Mouse (Mus musculus): ENCODE measurements around the gene Kdelc1. TPM values are rescaled to one million over a fixed set of nuclear protein-coding genes. Genes with fewer than 3 reads are reported as not detected.

Gene Kdelc1
- polyA plus RNA-seq, 1 experiment from 2014 or later = 9.3 TPM

GRCm38 (mm10) chr1:44122256-44122655, 3.6 kb upstream of the Kdelc1 start:
- no peaks in the 10 kb centered on the region for H3K9me3 ChIP-seq (ENCODE audit: low read length)
- ATAC-seq = no peak
- H3K4me2 ChIP-seq (ENCODE audit: low read depth, low read length) = no peak overlapping the region
- H3K4me3 ChIP-seq (ENCODE audit: low read depth, low read length) = no peak overlapping the region
- no peak for TF ChIP-seq EP300 (IDR thresholded peaks at IDR 0.05; ENCODE audit: low read depth)
- no peak for TF ChIP-seq CTCF (IDR thresholded peaks at IDR 0.05; ENCODE audit: low read depth)
- WGBS (ENCODE audit: insufficient replicate concordance) = 36% methylated on average over 3 of the region's 3 CpGs
- peaks cover 3% of the 10 kb centered on the region; the same call in 1 of the 2 replicates for H3K36me3 ChIP-seq (replicated peaks; ENCODE audit: insufficient read depth, low read length)
- no peak for DNase-seq
- H3K9ac ChIP-seq (replicated peaks) = no peak overlapping the region
- no peak overlapping the region for H3K27ac ChIP-seq (ENCODE audit: low read depth)
- H3K27me3 ChIP-seq (ENCODE audit: insufficient read depth, low read length) = no peaks in the 10 kb centered on the region
- H3K4me1 ChIP-seq (ENCODE audit: insufficient read depth) = peaks cover 6% of the 10 kb centered on the region; the same call in 1 of the 2 replicates

- no peaks in the 10 kb centered on the region for H3K27me3 ChIP-seq (ENCODE audit: insufficient read depth, low read length)
- peak overlapping the region; percentile 69 for H3K9ac ChIP-seq (replicated peaks)
- TF ChIP-seq EP300 (IDR thresholded peaks at IDR 0.05; ENCODE audit: low read depth) (no peak), CTCF (IDR thresholded peaks at IDR 0.05; ENCODE audit: low read depth) (no peak)
- ATAC-seq (no peak), DNase-seq (no peak)
- 16% methylated on average over 6 of the region's 6 CpGs for WGBS (ENCODE audit: insufficient replicate concordance)
- H3K9me3 ChIP-seq (ENCODE audit: low read length) = no peaks in the 10 kb centered on the region
- H3K4me2 ChIP-seq (ENCODE audit: low read depth, low read length) = peak overlapping the region; percentile 81
- peaks cover 6% of the 10 kb centered on the region; the same call in 1 of the 2 replicates for H3K4me1 ChIP-seq (ENCODE audit: insufficient read depth)
- H3K4me3 ChIP-seq (ENCODE audit: low read depth, low read length) = peak overlapping the region; percentile 61
- H3K36me3 ChIP-seq (replicated peaks; ENCODE audit: insufficient read depth, low read length) = peaks cover 2% of the 10 kb centered on the region; the same call in 1 of the 2 replicates
- peak overlapping the region; percentile 73 for H3K27ac ChIP-seq (ENCODE audit: low read depth)
Measured at GRCm38 (mm10) chr1:44120074-44120406, 1.4 kb upstream of the Kdelc1 start.

GRCm38 (mm10) chr1:44119201-44120073, 829 bp upstream of the Kdelc1 start:
- WGBS (ENCODE audit: insufficient replicate concordance) = under 1% methylated on average over 42 of the region's 43 CpGs
- H3K9ac ChIP-seq (replicated peaks) = peak overlapping the region; percentile 69
- no peaks in the 10 kb centered on the region for H3K9me3 ChIP-seq (ENCODE audit: low read length)
- DNase-seq (peak; percentile 82), ATAC-seq (peak; percentile 85)
- peak overlapping the region; percentile 61 for H3K4me3 ChIP-seq (ENCODE audit: low read depth, low read length)
- peak overlapping the region; percentile 73 for H3K27ac ChIP-seq (ENCODE audit: low read depth)
- peaks cover 2% of the 10 kb centered on the region; the same call in 1 of the 2 replicates for H3K36me3 ChIP-seq (replicated peaks; ENCODE audit: insufficient read depth, low read length)
- H3K4me1 ChIP-seq (ENCODE audit: insufficient read depth) = peaks cover 6% of the 10 kb centered on the region; the same call in 1 of the 2 replicates
- H3K4me2 ChIP-seq (ENCODE audit: low read depth, low read length) = peak overlapping the region; percentile 81
- TF ChIP-seq EP300 (IDR thresholded peaks at IDR 0.05; ENCODE audit: low read depth) (no peak), CTCF (IDR thresholded peaks at IDR 0.05; ENCODE audit: low read depth) (peak; percentile 73)
- H3K27me3 ChIP-seq (ENCODE audit: insufficient read depth, low read length) = no peaks in the 10 kb centered on the region

DNA sequence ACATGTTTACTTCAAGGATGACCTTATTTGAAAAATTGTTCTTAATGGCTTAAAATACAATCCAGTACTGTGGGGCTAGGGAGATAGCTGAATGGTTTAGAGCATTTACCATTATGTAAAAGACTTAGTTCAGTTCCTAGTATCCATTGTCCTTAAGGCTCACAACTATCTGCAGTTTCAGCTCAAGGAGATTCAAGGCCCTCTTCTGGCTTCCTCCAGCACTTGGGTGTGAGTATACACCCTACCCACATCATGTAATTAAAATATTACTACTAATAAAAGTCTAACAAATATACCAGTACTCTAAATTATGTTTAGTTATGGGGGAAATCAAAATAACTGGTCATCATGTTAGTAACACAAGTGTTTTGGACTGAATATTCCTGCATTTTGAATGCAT, 1.0 kb downstream of the Kdelc1 start:
- ATAC-seq = no peak
- no peak for TF ChIP-seq CTCF (IDR thresholded peaks at IDR 0.05; ENCODE audit: low read depth)
- TF ChIP-seq EP300 (IDR thresholded peaks at IDR 0.05; ENCODE audit: low read depth) = no peak
- H3K27me3 ChIP-seq (ENCODE audit: insufficient read depth, low read length) = no peaks in the 10 kb centered on the region
- no peak overlapping the region for H3K27ac ChIP-seq (ENCODE audit: low read depth)
- H3K9ac ChIP-seq (replicated peaks) = no peak overlapping the region
- no peak for DNase-seq
- H3K9me3 ChIP-seq (ENCODE audit: low read length) = no peaks in the 10 kb centered on the region
- peaks cover 6% of the 10 kb centered on the region; the same call in 1 of the 2 replicates for H3K4me1 ChIP-seq (ENCODE audit: insufficient read depth)
- H3K4me2 ChIP-seq (ENCODE audit: low read depth, low read length) = peak overlapping the region; percentile 81
- peak overlapping the region; percentile 61; the same call in 1 of the 2 replicates for H3K4me3 ChIP-seq (ENCODE audit: low read depth, low read length)
- peaks cover 7% of the 10 kb centered on the region for H3K36me3 ChIP-seq (replicated peaks; ENCODE audit: insufficient read depth, low read length)

DNA sequence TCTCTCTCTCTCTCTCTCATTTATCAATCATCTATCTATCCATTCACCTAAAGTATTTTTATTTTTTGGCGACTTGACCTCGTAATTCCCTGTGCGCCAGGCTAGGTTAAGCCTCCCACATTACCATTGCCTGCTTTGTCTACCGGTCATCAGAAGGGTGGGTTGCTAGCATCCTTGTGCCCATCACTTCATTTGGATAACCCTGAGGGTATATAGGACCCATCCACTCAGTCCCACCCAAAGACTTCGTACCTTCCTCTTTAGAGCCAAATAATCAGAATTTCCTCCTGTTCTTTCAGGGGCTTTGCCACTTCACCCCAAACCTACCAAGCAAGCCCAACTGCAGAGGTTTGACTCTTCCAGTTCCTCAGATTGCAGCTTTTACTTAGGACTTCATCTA, 15.7 kb downstream of the Kdelc1 start:
- H3K9ac ChIP-seq (replicated peaks) = no peak overlapping the region
- peaks cover 9% of the 10 kb centered on the region; the same call in 1 of the 2 replicates for H3K36me3 ChIP-seq (replicated peaks; ENCODE audit: insufficient read depth, low read length)
- DNase-seq (no peak), ATAC-seq (no peak)
- H3K4me3 ChIP-seq (ENCODE audit: low read depth, low read length) = peak overlapping the region; percentile 59
- TF ChIP-seq CTCF (IDR thresholded peaks at IDR 0.05; ENCODE audit: low read depth) (no peak), EP300 (IDR thresholded peaks at IDR 0.05; ENCODE audit: low read depth) (no peak)
- peaks cover 4% of the 10 kb centered on the region for H3K4me1 ChIP-seq (ENCODE audit: insufficient read depth)
- no peaks in the 10 kb centered on the region for H3K27me3 ChIP-seq (ENCODE audit: insufficient read depth, low read length)
- H3K9me3 ChIP-seq (ENCODE audit: low read length) = no peaks in the 10 kb centered on the region
- H3K4me2 ChIP-seq (ENCODE audit: low read depth, low read length) = peak overlapping the region; percentile 73
- H3K27ac ChIP-seq (ENCODE audit: low read depth) = no peak overlapping the region
- 10% methylated on average over 5 of the region's 5 CpGs for WGBS (ENCODE audit: insufficient replicate concordance)

GRCm38 (mm10) chr1:44102259-44102717, 16.3 kb downstream of the Kdelc1 start, which contains the start of gene Tex30:
Tex30 (minus strand) TSS chr1:44102441.
- Histone ChIP-seq H3K27ac (ENCODE audit: low read depth) (peak within 1 kb of the TSS; percentile 85), H3K4me2 (ENCODE audit: low read depth, low read length) (peak within 1 kb of the TSS; percentile 73), H3K36me3 (replicated peaks; ENCODE audit: insufficient read depth, low read length) (peaks cover 5% of the 10 kb centered on the region; the same call in 1 of the 2 replicates), H3K9ac (replicated peaks) (peak within 1 kb of the TSS; percentile 66), H3K4me3 (ENCODE audit: low read depth, low read length) (peak within 1 kb of the TSS; percentile 59), H3K9me3 (ENCODE audit: low read length) (no peaks in the 10 kb centered on the region), H3K4me1 (ENCODE audit: insufficient read depth) (peaks cover 4% of the 10 kb centered on the region), H3K27me3 (ENCODE audit: insufficient read depth, low read length) (no peaks in the 10 kb centered on the region)
- under 1% methylated on average over 51 of the region's 55 CpGs for WGBS (ENCODE audit: insufficient replicate concordance)
- ATAC-seq = peak; percentile 97
- peak; percentile 95 for DNase-seq
- TF ChIP-seq EP300 (IDR thresholded peaks at IDR 0.05; ENCODE audit: low read depth) = no peak
- no peak for TF ChIP-seq CTCF (IDR thresholded peaks at IDR 0.05; ENCODE audit: low read depth)

Data from liver, postnatal 0 days (tissue).